Mouse (Mus musculus): Measurements from ENCODE around the gene Rcc2. TPM values are rescaled to one million over a fixed set of nuclear protein-coding genes. Genes with fewer than 3 reads are reported as not detected.
A peak's percentile ranks its signal among the peaks of the same experiment; 100 is the strongest.

Rcc2 gene
- polyA plus RNA-seq, 1 experiment from 2014 or later = 74.5 TPM

GRCm38 (mm10) chr4:140768973-140769372 lies 68.6 kb downstream of the Rcc2 start:
- no peaks in the 10 kb centered on the region for H3K27me3 ChIP-seq (replicated peaks; ENCODE audit: control insufficient read depth, insufficient read depth, low read length)
- H3K4me3 ChIP-seq (ENCODE audit: low read depth, low read length) = no peak overlapping the region
- peaks cover 10% of the 10 kb centered on the region for H3K4me1 ChIP-seq (replicated peaks; ENCODE audit: control insufficient read depth, insufficient read depth, low read length)
- H3K27ac ChIP-seq (ENCODE audit: low read depth, low read length) = no peak overlapping the region
- ATAC-seq (replicated peaks; ENCODE audit: low FRiP score) (peak; percentile 35; the same call in 1 of the 2 replicates), DNase-seq (ENCODE audit: low spot score) (no peak)
- H3K9ac ChIP-seq (ENCODE audit: low read depth, low read length) = no peak overlapping the region
- H3K36me3 ChIP-seq (ENCODE audit: control insufficient read depth, insufficient read depth, low read length) = no peaks in the 10 kb centered on the region
- no peak overlapping the region for H3K4me2 ChIP-seq
- no peaks in the 10 kb centered on the region for H3K9me3 ChIP-seq (ENCODE audit: control insufficient read depth, low read length)
- WGBS = 76% methylated on average over 5 of the region's 5 CpGs

- H3K4me1 ChIP-seq (replicated peaks; ENCODE audit: control insufficient read depth, insufficient read depth, low read length) = peaks cover 10% of the 10 kb centered on the region
- peak overlapping the region; percentile 39 for H3K4me3 ChIP-seq (ENCODE audit: low read depth, low read length)
- no peaks in the 10 kb centered on the region for H3K9me3 ChIP-seq (ENCODE audit: control insufficient read depth, low read length)
- 9% methylated on average over 13 of the region's 13 CpGs for WGBS
- DNase-seq (ENCODE audit: low spot score) (peak; percentile 54), ATAC-seq (replicated peaks; ENCODE audit: low FRiP score) (peak; percentile 32; the same call in 1 of the 2 replicates)
- peak overlapping the region; percentile 65 for H3K4me2 ChIP-seq
- H3K36me3 ChIP-seq (ENCODE audit: control insufficient read depth, insufficient read depth, low read length) = no peaks in the 10 kb centered on the region
- no peaks in the 10 kb centered on the region for H3K27me3 ChIP-seq (replicated peaks; ENCODE audit: control insufficient read depth, insufficient read depth, low read length)
- peak overlapping the region; percentile 30; the same call in 1 of the 2 replicates for H3K9ac ChIP-seq (ENCODE audit: low read depth, low read length)
- H3K27ac ChIP-seq (ENCODE audit: low read depth, low read length) = no peak overlapping the region
Observed at GRCm38 (mm10) chr4:140770433-140770832, 70.1 kb downstream of the Rcc2 start.

- WGBS = 22% methylated on average over 4 of the region's 4 CpGs
- peaks cover 10% of the 10 kb centered on the region for H3K4me1 ChIP-seq (replicated peaks; ENCODE audit: control insufficient read depth, insufficient read depth, low read length)
- no peak overlapping the region for H3K27ac ChIP-seq (ENCODE audit: low read depth, low read length)
- H3K4me2 ChIP-seq = peak overlapping the region; percentile 3; the same call in 1 of the 2 replicates
- no peak for ATAC-seq (replicated peaks; ENCODE audit: low FRiP score)
- DNase-seq (ENCODE audit: low spot score) = no peak
- no peaks in the 10 kb centered on the region for H3K9me3 ChIP-seq (ENCODE audit: control insufficient read depth, low read length)
- no peaks in the 10 kb centered on the region for H3K27me3 ChIP-seq (replicated peaks; ENCODE audit: control insufficient read depth, insufficient read depth, low read length)
- H3K4me3 ChIP-seq (ENCODE audit: low read depth, low read length) = no peak overlapping the region
- H3K9ac ChIP-seq (ENCODE audit: low read depth, low read length) = no peak overlapping the region
- no peaks in the 10 kb centered on the region for H3K36me3 ChIP-seq (ENCODE audit: control insufficient read depth, insufficient read depth, low read length)
Observed at GRCm38 (mm10) chr4:140771091-140771490, 70.8 kb downstream of the Rcc2 start.

Small RNA genes lying within 50 kb of the gene (microRNA-seq; reads per million reads assigned to microRNA genes)
- gene Gm23045 (ENCODE audit: borderline number of aligned reads) (not detected), gene Gm25951 (ENCODE audit: borderline number of aligned reads) (4.6 reads per million, percentile 11 among the genes with 10 or more reads in this experiment)

Other genes with a start within 250 kb of the Rcc2 start
- 5.0 and 6.7 TPM in 2 replicates for gene Arhgef10l, start 34.5 kb upstream of the Rcc2 start, polyA plus RNA-seq (2014; fragmentation: Nextera tagmentation; extraction: Ambion mirVana)
- gene Padi6, start 42.1 kb downstream of the Rcc2 start, polyA plus RNA-seq (2014; fragmentation: Nextera tagmentation; extraction: Ambion mirVana) = not detected in 2 replicates
- 0.32 and 0.34 TPM in 2 replicates for gene Padi4, start 73.7 kb downstream of the Rcc2 start, polyA plus RNA-seq (2014; fragmentation: Nextera tagmentation; extraction: Ambion mirVana)
- 0.56 and 0.96 TPM in 2 replicates for gene Padi3, start 110.1 kb downstream of the Rcc2 start, polyA plus RNA-seq (2014; fragmentation: Nextera tagmentation; extraction: Ambion mirVana)
- gene Padi1, start 145.2 kb downstream of the Rcc2 start, polyA plus RNA-seq (2014; fragmentation: Nextera tagmentation; extraction: Ambion mirVana) = 0.06 and 0.11 TPM in 2 replicates
- 2.4 and 2.8 TPM in 2 replicates for gene Padi2, start 205.8 kb downstream of the Rcc2 start, polyA plus RNA-seq (2014; fragmentation: Nextera tagmentation; extraction: Ambion mirVana)